Mouse (Mus musculus) right cerebral cortex, adult 2 months (tissue): ENCODE measurements around the gene Tgif1.
"Not testable (repeated sequence)": the region's sequence is repeated elsewhere in the genome, so short reads cannot be mapped to it uniquely, and the experiment has no call there.

Source experiments
- DNase-seq, 2 experiments: peaks; one replicate each; pipeline ENCODE4 v3.0.0; 2021 to 2022; ENCODE audit warnings: low spot score in 2 of 2

Tgif1 gene

GRCm38 (mm10) chr17:70843252-70843651 lies 10.1 kb downstream of the Tgif1 start:
- no peak for DNase-seq

- no peak for DNase-seq
Observed at GRCm38 (mm10) chr17:70838533-70838932, 14.8 kb downstream of the Tgif1 start.

GRCm38 (mm10) chr17:70838031-70838430 lies 15.3 kb downstream of the Tgif1 start:
- DNase-seq = no peak

- DNase-seq = not testable (repeated sequence)
Observed at GRCm38 (mm10) chr17:70837474-70837873, 15.9 kb downstream of the Tgif1 start.

- no peak for DNase-seq
Observed at GRCm38 (mm10) chr17:70836820-70837219, 16.5 kb downstream of the Tgif1 start.

GRCm38 (mm10) chr17:70835071-70835790 lies 18.1 kb downstream of the Tgif1 start:
- DNase-seq = no peak

GRCm38 (mm10) chr17:70834430-70834965 lies 18.8 kb downstream of the Tgif1 start:
- DNase-seq = no peak

GRCm38 (mm10) chr17:70832544-70832943 lies 20.8 kb downstream of the Tgif1 start:
- DNase-seq = peak in 1 of 2 experiments; percentile 46

- no peak for DNase-seq
Observed at GRCm38 (mm10) chr17:70831591-70831990, 21.8 kb downstream of the Tgif1 start.

GRCm38 (mm10) chr17:70829943-70830715 lies 23.2 kb downstream of the Tgif1 start:
- DNase-seq = no peak

- DNase-seq = no peak
Observed at GRCm38 (mm10) chr17:70829217-70829616, 24.1 kb downstream of the Tgif1 start.

- no peak for DNase-seq
Observed at GRCm38 (mm10) chr17:70828569-70828968, 24.8 kb downstream of the Tgif1 start.

- DNase-seq = no peak
Observed at GRCm38 (mm10) chr17:70828180-70828528, 25.2 kb downstream of the Tgif1 start.

- not testable (repeated sequence) for DNase-seq
Observed at GRCm38 (mm10) chr17:70827463-70828179, 25.7 kb downstream of the Tgif1 start.

GRCm38 (mm10) chr17:70826227-70826626 lies 27.1 kb downstream of the Tgif1 start:
- DNase-seq = peak; percentile 85 to 88

GRCm38 (mm10) chr17:70823083-70823482 lies 30.3 kb downstream of the Tgif1 start:
- no peak for DNase-seq

- DNase-seq = no peak
Observed at GRCm38 (mm10) chr17:70817862-70818451, 35.4 kb downstream of the Tgif1 start.

- DNase-seq = no peak
Observed at GRCm38 (mm10) chr17:70815001-70815400, 38.3 kb downstream of the Tgif1 start.

- no peak for DNase-seq
Observed at GRCm38 (mm10) chr17:70810795-70811194, 42.6 kb downstream of the Tgif1 start.

GRCm38 (mm10) chr17:70809776-70810175 lies 43.6 kb downstream of the Tgif1 start:
- DNase-seq = no peak

- no peak for DNase-seq
Observed at GRCm38 (mm10) chr17:70808837-70809236, 44.5 kb downstream of the Tgif1 start.

- DNase-seq = no peak
Observed at GRCm38 (mm10) chr17:70807885-70808284, 45.5 kb downstream of the Tgif1 start.
